Mouse (Mus musculus): Measurements from ENCODE around the gene Rftn1. TPM values are rescaled to one million over a fixed set of nuclear protein-coding genes. Genes with fewer than 3 reads are reported as not detected.
A peak's percentile ranks its signal among the peaks of the same experiment; 100 is the strongest.

Gene Rftn1
- polyA plus RNA-seq, 1 experiment, result 1.1 TPM

DNA sequence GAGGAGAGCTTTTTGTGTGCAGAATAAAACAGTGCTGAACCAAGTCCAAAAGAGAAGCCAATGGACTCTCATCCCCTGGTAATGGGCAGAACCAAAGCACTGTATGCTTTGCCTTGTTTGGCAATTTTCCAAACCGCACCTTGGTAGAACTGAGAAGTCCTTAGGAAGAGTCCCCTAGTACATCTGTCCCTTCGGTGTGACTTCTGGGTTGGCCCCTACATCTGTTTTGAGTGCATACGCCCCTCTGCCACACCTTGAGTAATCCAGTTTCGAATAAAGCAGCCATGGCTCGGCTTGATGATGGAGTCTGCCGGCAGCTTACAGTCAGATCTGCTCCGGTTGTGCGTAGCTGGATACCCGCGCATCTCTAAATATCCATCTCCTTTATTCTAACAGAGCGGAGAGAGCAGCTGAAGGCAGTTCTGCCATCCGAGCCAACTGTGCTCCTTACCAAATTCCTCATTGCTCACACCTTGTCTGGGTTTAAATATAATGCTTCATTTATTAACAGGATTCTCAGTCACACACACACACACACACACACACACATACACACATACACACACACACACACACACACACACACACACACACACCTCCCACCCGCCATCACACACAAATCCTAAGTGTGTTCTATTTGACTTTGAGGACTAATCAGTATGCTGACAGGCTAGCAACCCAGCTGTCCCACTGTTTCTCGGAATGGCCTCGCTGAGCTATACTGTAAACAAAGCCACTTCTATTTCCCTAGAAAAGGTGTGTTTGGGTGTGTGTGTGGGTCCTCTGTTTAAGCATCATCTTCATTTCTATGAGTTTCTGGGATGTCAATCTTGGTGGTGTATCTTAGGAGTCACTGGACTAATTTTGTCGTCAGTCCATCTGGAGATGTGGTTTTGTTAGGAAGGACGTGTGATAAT, 224.4 kb downstream of the Rftn1 start:
- Histone ChIP-seq H3K9ac (ENCODE audit: low read depth, poor library complexity, severe bottlenecking) (no peak overlapping the region), H3K4me1 (ENCODE audit: control insufficient read depth, insufficient read depth, low read length) (no peaks in the 10 kb centered on the region), H3K9me3 (replicated peaks; ENCODE audit: control insufficient read depth, insufficient read depth, low read length, poor library complexity, severe bottlenecking) (peaks cover 12% of the 10 kb centered on the region), H3K36me3 (ENCODE audit: control insufficient read depth, insufficient read depth, low read length, poor library complexity, severe bottlenecking) (no peaks in the 10 kb centered on the region), H3K4me3 (ENCODE audit: low read depth, low read length) (no peak overlapping the region), H3K27me3 (ENCODE audit: control insufficient read depth, insufficient read depth, low read length, poor library complexity, severe bottlenecking) (no peaks in the 10 kb centered on the region), H3K27ac (ENCODE audit: insufficient read depth, low read length) (no peak overlapping the region)
- TF ChIP-seq EP300 (IDR thresholded peaks at IDR 0.05; ENCODE audit: insufficient read depth, low read depth, low read length) (no peak), POLR2A (IDR thresholded peaks at IDR 0.05; ENCODE audit: insufficient read depth, low read length) (no peak), CTCF (IDR thresholded peaks at IDR 0.05; ENCODE audit: low read depth, low read length) (no peak)

DNA sequence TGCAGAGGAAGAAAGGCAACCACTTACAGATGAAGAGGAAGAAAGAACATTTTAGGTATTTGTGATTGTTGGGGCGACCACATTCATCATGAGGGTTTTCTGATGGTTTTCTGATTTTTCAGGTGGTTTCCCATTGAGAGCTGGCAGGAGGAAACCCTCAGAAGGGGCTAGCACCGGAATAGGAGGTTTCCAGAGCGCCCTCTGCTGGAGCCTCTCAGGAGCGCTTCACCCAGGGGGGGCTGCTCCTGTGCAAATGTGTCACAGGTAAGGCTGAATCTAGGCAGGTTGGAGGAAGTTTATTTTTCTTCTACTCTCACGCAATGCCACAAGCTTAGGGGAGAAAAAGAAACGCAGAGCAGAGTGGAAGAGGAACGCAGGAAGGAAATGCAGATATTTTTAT, 225.4 kb downstream of the Rftn1 start:
- Histone ChIP-seq H3K4me1 (ENCODE audit: control insufficient read depth, insufficient read depth, low read length) (no peaks in the 10 kb centered on the region), H3K4me3 (ENCODE audit: low read depth, low read length) (no peak overlapping the region), H3K9me3 (replicated peaks; ENCODE audit: control insufficient read depth, insufficient read depth, low read length, poor library complexity, severe bottlenecking) (peaks cover 12% of the 10 kb centered on the region), H3K36me3 (ENCODE audit: control insufficient read depth, insufficient read depth, low read length, poor library complexity, severe bottlenecking) (no peaks in the 10 kb centered on the region), H3K9ac (ENCODE audit: low read depth, poor library complexity, severe bottlenecking) (no peak overlapping the region), H3K27me3 (ENCODE audit: control insufficient read depth, insufficient read depth, low read length, poor library complexity, severe bottlenecking) (no peaks in the 10 kb centered on the region), H3K27ac (ENCODE audit: insufficient read depth, low read length) (no peak overlapping the region)
- no peak for TF ChIP-seq EP300 (IDR thresholded peaks at IDR 0.05; ENCODE audit: insufficient read depth, low read depth, low read length)
- TF ChIP-seq CTCF (IDR thresholded peaks at IDR 0.05; ENCODE audit: low read depth, low read length), result peak; percentile 43

DNA sequence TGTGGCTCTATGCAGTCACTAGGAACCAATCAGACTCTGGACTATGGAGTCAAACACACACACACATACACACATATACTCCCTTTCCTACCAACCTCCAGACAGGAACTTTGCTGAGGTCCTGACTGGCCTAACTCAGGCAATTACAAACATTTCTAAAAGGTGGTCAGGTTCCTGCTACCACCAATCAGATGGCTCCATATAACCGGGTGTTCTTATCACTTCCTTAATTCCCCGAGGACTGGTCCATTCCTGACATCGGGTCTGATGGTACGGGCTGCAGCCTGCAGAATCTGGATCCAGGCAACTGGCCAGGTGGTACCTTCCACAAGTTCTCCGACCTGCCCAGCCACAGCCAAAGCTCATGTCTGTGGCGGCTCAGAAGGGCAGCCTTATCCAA, 226.0 kb downstream of the Rftn1 start:
- TF ChIP-seq POLR2A (IDR thresholded peaks at IDR 0.05; ENCODE audit: insufficient read depth, low read length) (no peak), EP300 (IDR thresholded peaks at IDR 0.05; ENCODE audit: insufficient read depth, low read depth, low read length) (no peak), CTCF (IDR thresholded peaks at IDR 0.05; ENCODE audit: low read depth, low read length) (no peak)
- Histone ChIP-seq H3K4me1 (ENCODE audit: control insufficient read depth, insufficient read depth, low read length) (no peaks in the 10 kb centered on the region), H3K27ac (ENCODE audit: insufficient read depth, low read length) (no peak overlapping the region), H3K27me3 (ENCODE audit: control insufficient read depth, insufficient read depth, low read length, poor library complexity, severe bottlenecking) (no peaks in the 10 kb centered on the region), H3K36me3 (ENCODE audit: control insufficient read depth, insufficient read depth, low read length, poor library complexity, severe bottlenecking) (no peaks in the 10 kb centered on the region), H3K4me3 (ENCODE audit: low read depth, low read length) (no peak overlapping the region), H3K9ac (ENCODE audit: low read depth, poor library complexity, severe bottlenecking) (no peak overlapping the region), H3K9me3 (replicated peaks; ENCODE audit: control insufficient read depth, insufficient read depth, low read length, poor library complexity, severe bottlenecking) (peaks cover 12% of the 10 kb centered on the region)

DNA sequence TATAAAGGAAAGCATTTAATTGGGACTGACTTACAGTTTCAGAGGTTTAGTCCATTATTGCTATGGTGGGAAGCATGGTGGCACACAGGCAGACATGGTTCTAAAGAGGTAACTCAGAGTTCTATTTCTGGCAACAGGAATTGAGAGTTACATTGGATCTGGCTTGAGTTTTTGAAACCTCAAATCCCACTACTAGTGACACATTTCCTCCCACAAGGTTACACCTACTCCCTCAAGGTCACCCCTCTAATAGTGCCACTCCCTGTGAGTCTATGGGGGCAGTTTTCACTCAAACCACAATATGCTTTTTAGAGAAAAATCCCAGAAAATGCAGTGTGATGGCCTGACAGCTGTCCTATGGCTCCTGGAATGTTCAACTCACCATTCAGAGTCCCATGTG, 231.5 kb downstream of the Rftn1 start:
- Histone ChIP-seq H3K27ac (ENCODE audit: insufficient read depth, low read length) (no peak overlapping the region), H3K36me3 (ENCODE audit: control insufficient read depth, insufficient read depth, low read length, poor library complexity, severe bottlenecking) (no peaks in the 10 kb centered on the region), H3K9ac (ENCODE audit: low read depth, poor library complexity, severe bottlenecking) (no peak overlapping the region), H3K27me3 (ENCODE audit: control insufficient read depth, insufficient read depth, low read length, poor library complexity, severe bottlenecking) (no peaks in the 10 kb centered on the region), H3K4me1 (ENCODE audit: control insufficient read depth, insufficient read depth, low read length) (no peaks in the 10 kb centered on the region), H3K4me3 (ENCODE audit: low read depth, low read length) (no peak overlapping the region), H3K9me3 (replicated peaks; ENCODE audit: control insufficient read depth, insufficient read depth, low read length, poor library complexity, severe bottlenecking) (peaks cover 12% of the 10 kb centered on the region)
- TF ChIP-seq EP300 (IDR thresholded peaks at IDR 0.05; ENCODE audit: insufficient read depth, low read depth, low read length) (no peak), CTCF (IDR thresholded peaks at IDR 0.05; ENCODE audit: low read depth, low read length) (no peak), POLR2A (IDR thresholded peaks at IDR 0.05; ENCODE audit: insufficient read depth, low read length) (no peak)

DNA sequence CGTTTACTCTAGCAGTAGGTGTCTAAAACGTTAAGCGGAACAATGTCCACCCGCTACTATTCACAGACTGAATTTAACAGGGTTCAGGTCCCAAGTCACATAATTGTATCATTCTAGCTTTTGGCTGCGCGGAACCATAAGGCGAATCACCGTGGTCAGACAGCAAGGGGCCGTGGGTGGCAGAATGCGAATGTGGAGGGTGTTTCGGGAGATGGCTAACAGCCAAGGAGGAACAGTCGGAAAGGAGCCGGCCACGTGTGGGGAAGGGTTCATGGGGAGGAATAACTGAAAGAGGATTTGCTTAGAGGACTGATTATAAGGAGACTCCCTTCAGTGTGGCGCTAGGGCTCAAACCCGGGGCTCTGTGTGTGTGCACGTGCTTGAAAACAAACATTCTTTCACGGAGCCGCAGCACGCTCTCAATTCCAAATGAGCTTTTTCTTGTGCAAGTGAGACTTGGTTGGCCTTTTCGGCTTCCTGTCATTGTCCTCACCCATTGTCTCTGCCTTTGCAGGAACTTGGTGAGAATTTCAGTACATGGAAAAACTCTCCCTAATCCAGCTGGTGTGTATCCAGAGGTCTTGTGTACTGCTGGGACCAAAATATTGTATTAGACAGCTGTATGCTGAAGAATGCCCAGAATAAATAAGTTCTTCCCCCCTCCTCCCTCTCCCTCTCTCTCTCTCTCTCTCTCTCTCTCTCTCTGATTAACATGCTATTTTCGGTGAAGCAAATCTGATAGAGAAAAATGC, 238.4 kb downstream of the Rftn1 start:
- Histone ChIP-seq H3K4me1 (ENCODE audit: control insufficient read depth, insufficient read depth, low read length) (peaks cover 2% of the 10 kb centered on the region), H3K9ac (ENCODE audit: low read depth, poor library complexity, severe bottlenecking) (no peak overlapping the region), H3K9me3 (replicated peaks; ENCODE audit: control insufficient read depth, insufficient read depth, low read length, poor library complexity, severe bottlenecking) (no peaks in the 10 kb centered on the region), H3K4me3 (ENCODE audit: low read depth, low read length) (no peak overlapping the region), H3K27ac (ENCODE audit: insufficient read depth, low read length) (no peak overlapping the region), H3K27me3 (ENCODE audit: control insufficient read depth, insufficient read depth, low read length, poor library complexity, severe bottlenecking) (no peaks in the 10 kb centered on the region), H3K36me3 (ENCODE audit: control insufficient read depth, insufficient read depth, low read length, poor library complexity, severe bottlenecking) (no peaks in the 10 kb centered on the region)
- no peak for TF ChIP-seq POLR2A (IDR thresholded peaks at IDR 0.05; ENCODE audit: insufficient read depth, low read length)
- TF ChIP-seq CTCF (IDR thresholded peaks at IDR 0.05; ENCODE audit: low read depth, low read length), result no peak
- no peak for TF ChIP-seq EP300 (IDR thresholded peaks at IDR 0.05; ENCODE audit: insufficient read depth, low read depth, low read length)

DNA sequence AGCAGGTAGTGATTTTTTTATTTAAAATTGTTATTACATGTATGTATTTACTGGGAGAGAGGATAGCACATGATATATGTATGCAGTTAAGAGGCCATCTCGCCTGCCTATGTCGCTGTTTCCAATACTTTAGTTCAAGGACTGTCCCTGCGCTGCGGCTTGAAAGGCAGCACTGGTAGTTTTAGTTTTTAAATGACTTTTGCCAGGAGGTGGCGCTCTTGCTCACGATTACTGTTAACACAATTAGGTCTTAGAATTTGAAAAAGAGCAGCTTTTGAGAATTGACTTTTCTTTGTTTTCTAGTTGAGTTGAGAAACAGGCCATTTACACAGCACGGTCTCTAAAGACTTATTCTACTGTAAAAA, 239.0 kb downstream of the Rftn1 start:
- Histone ChIP-seq H3K36me3 (ENCODE audit: control insufficient read depth, insufficient read depth, low read length, poor library complexity, severe bottlenecking) (no peaks in the 10 kb centered on the region), H3K4me3 (ENCODE audit: low read depth, low read length) (no peak overlapping the region), H3K27me3 (ENCODE audit: control insufficient read depth, insufficient read depth, low read length, poor library complexity, severe bottlenecking) (no peaks in the 10 kb centered on the region), H3K27ac (ENCODE audit: insufficient read depth, low read length) (no peak overlapping the region), H3K9me3 (replicated peaks; ENCODE audit: control insufficient read depth, insufficient read depth, low read length, poor library complexity, severe bottlenecking) (no peaks in the 10 kb centered on the region), H3K9ac (ENCODE audit: low read depth, poor library complexity, severe bottlenecking) (no peak overlapping the region), H3K4me1 (ENCODE audit: control insufficient read depth, insufficient read depth, low read length) (peaks cover 2% of the 10 kb centered on the region)
- TF ChIP-seq POLR2A (IDR thresholded peaks at IDR 0.05; ENCODE audit: insufficient read depth, low read length) (no peak), CTCF (IDR thresholded peaks at IDR 0.05; ENCODE audit: low read depth, low read length) (peak; percentile 19)
